In the genomic region with DNA sequence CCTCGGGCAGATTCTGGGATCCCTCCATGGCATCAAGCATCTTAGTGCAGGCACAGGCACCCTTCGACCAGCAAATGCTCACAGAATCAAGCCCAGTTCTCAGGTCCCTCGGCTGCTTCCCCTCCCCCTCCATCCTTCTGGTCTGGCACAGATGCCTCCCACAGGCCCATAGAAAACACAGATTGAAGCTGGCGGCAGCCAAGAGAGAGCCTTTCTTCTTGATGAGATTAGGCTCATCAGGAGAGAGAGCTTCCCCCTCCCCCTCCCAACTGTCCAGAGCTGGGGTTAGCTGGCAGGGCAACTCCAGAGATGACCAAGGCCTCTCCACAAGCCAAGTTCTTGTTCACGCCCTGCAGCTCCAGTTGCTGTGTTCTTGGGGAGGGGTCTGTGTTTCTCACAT, we compare ENCODE assay signal across 10 mouse cellular contexts. TPM values are rescaled to one million over a fixed set of nuclear protein-coding genes. Genes with fewer than 3 reads are reported as not detected.
DNase-seq lines count a peak whose midpoint lies in the region; ATAC-seq and TF ChIP-seq lines count a peak whose summit lies in the region.
"Had no signal": no experiment of that assay in that cellular context is flagged by ENCODE, and none has a peak within 500 bp of the region (broad histone marks: within the 10 kb centered on the region; RNA-seq: fewer than 3 reads in every experiment).

No protein-coding gene starts in this region.

- H3K9ac ChIP-seq in intestine, embryonic 15.5 days = no peak overlapping the region
- no peak overlapping the region for H3K9ac ChIP-seq in intestine, embryonic 16.5 days (ENCODE audit: low read depth, low read length)
- H3K9ac ChIP-seq in hindbrain, embryonic 14.5 days = no peak overlapping the region
- H3K9ac ChIP-seq in midbrain, postnatal 0 days (replicated peaks; ENCODE audit: low read length, poor library complexity, severe bottlenecking) = no peak overlapping the region

- DNase-seq in cerebellum, adult 2 months = peak; percentile 58 to 79
- peak; percentile 30 for DNase-seq in hindbrain, embryonic 14.5 days (ENCODE audit: low spot score)
- DNase-seq in midbrain, postnatal 0 days (ENCODE audit: low spot score) = peak; percentile 79
- DNase-seq in kidney, postnatal 25 days = no peak
- DNase-seq in heart, postnatal 25 days (ENCODE audit: low spot score) = no peak
- DNase-seq in thymus, postnatal 14 days = no peak
- DNase-seq: kidney, adult 8-10 months; lung, adult 18-20 months had no signal

- no peaks in the 10 kb centered on the region for H3K36me3 ChIP-seq in intestine, embryonic 15.5 days
- no peaks in the 10 kb centered on the region for H3K36me3 ChIP-seq in intestine, embryonic 16.5 days (ENCODE audit: control insufficient read depth, insufficient read depth, low read length)
- no peaks in the 10 kb centered on the region for H3K36me3 ChIP-seq in hindbrain, embryonic 14.5 days (replicated peaks; ENCODE audit: control insufficient read depth, insufficient read depth)
- H3K36me3 ChIP-seq in midbrain, postnatal 0 days (ENCODE audit: insufficient read depth, low read length) = peaks cover 15% of the 10 kb centered on the region; the same call in 1 of the 2 replicates

- H3K27ac ChIP-seq in intestine, embryonic 15.5 days = no peak overlapping the region
- no peak overlapping the region for H3K27ac ChIP-seq in intestine, embryonic 16.5 days (ENCODE audit: low read length)
- H3K27ac ChIP-seq in cerebellum, adult 2 months (ENCODE audit: insufficient read depth, low read length) = no peak overlapping the region
- H3K27ac ChIP-seq in hindbrain, embryonic 14.5 days = no peak overlapping the region
- H3K27ac ChIP-seq in midbrain, postnatal 0 days (ENCODE audit: low read depth, low read length) = no peak overlapping the region

- no peak overlapping the region for H3K4me2 ChIP-seq in intestine, embryonic 15.5 days (replicated peaks)
- no peak overlapping the region for H3K4me2 ChIP-seq in intestine, embryonic 16.5 days (ENCODE audit: low read depth, low read length)
- H3K4me2 ChIP-seq in hindbrain, embryonic 14.5 days (replicated peaks) = no peak overlapping the region
- no peak overlapping the region for H3K4me2 ChIP-seq in midbrain, postnatal 0 days (ENCODE audit: low read depth, low read length, poor library complexity, severe bottlenecking)

- no peak for TF ChIP-seq CTCF in cerebellum, adult 2 months (IDR thresholded peaks at IDR 0.05; ENCODE audit: borderline replicate concordance, insufficient read depth, low read depth, low read length)
- no peak for TF ChIP-seq CTCF in midbrain, postnatal 0 days (IDR thresholded peaks at IDR 0.05)

- ATAC-seq in intestine, embryonic 15.5 days = peak; percentile 29; the same call in 1 of the 2 replicates
- ATAC-seq in intestine, embryonic 16.5 days = no peak
- ATAC-seq in hindbrain, embryonic 14.5 days (ENCODE audit: low FRiP score) = no peak
- ATAC-seq in midbrain, postnatal 0 days (ENCODE audit: low FRiP score) = peak; percentile 38; the same call in 1 of the 2 replicates

- 48% methylated on average over 5 of the region's 5 CpGs for WGBS in intestine, embryonic 15.5 days
- 49% methylated on average over 5 of the region's 5 CpGs for WGBS in intestine, embryonic 16.5 days
- WGBS in cerebellum, adult 2 months = 8% methylated on average over 5 of the region's 5 CpGs
- 27% methylated on average over 5 of the region's 5 CpGs for WGBS in hindbrain, embryonic 14.5 days
- 16% methylated on average over 5 of the region's 5 CpGs for WGBS in midbrain, postnatal 0 days

- TF ChIP-seq POLR2A in cerebellum, adult 2 months (IDR thresholded peaks at IDR 0.05; ENCODE audit: borderline replicate concordance, insufficient read depth, low read length) = no peak

- no peak overlapping the region for H3K4me3 ChIP-seq in intestine, embryonic 15.5 days (replicated peaks)
- H3K4me3 ChIP-seq in intestine, embryonic 16.5 days (ENCODE audit: low read length) = no peak overlapping the region
- H3K4me3 ChIP-seq in cerebellum, adult 2 months (replicated peaks; ENCODE audit: insufficient read depth, low read depth, low read length) = no peak overlapping the region
- no peak overlapping the region for H3K4me3 ChIP-seq in hindbrain, embryonic 14.5 days (replicated peaks; ENCODE audit: low read length)
- H3K4me3 ChIP-seq in midbrain, postnatal 0 days (ENCODE audit: low read depth, low read length) = no peak overlapping the region

- H3K4me1 ChIP-seq in intestine, embryonic 15.5 days (replicated peaks) = peaks cover 11% of the 10 kb centered on the region
- peaks cover 21% of the 10 kb centered on the region for H3K4me1 ChIP-seq in intestine, embryonic 16.5 days (ENCODE audit: control insufficient read depth, insufficient read depth, low read length)
- peaks cover 34% of the 10 kb centered on the region for H3K4me1 ChIP-seq in cerebellum, adult 2 months (ENCODE audit: control insufficient read depth, insufficient read depth, low read length)
- H3K4me1 ChIP-seq in hindbrain, embryonic 14.5 days (replicated peaks; ENCODE audit: control insufficient read depth, insufficient read depth, low read length) = no peaks in the 10 kb centered on the region
- no peaks in the 10 kb centered on the region for H3K4me1 ChIP-seq in midbrain, postnatal 0 days (ENCODE audit: insufficient read depth, low read length)

- no peaks in the 10 kb centered on the region for H3K27me3 ChIP-seq in intestine, embryonic 15.5 days (replicated peaks)
- no peaks in the 10 kb centered on the region for H3K27me3 ChIP-seq in intestine, embryonic 16.5 days (replicated peaks; ENCODE audit: control insufficient read depth, insufficient read depth, low read length)
- H3K27me3 ChIP-seq in cerebellum, adult 2 months (ENCODE audit: control insufficient read depth, insufficient read depth, low read length) = no peaks in the 10 kb centered on the region
- no peaks in the 10 kb centered on the region for H3K27me3 ChIP-seq in hindbrain, embryonic 14.5 days (ENCODE audit: control insufficient read depth, insufficient read depth, low read length)
- no peaks in the 10 kb centered on the region for H3K27me3 ChIP-seq in midbrain, postnatal 0 days (ENCODE audit: insufficient read depth, low read length)

- intact Hi-C loops in heart, postnatal 25 days (cut with DNase I) = no loop called here

- H3K9me3 ChIP-seq in intestine, embryonic 15.5 days = no peaks in the 10 kb centered on the region
- no peaks in the 10 kb centered on the region for H3K9me3 ChIP-seq in intestine, embryonic 16.5 days (ENCODE audit: control insufficient read depth, low read length)
- H3K9me3 ChIP-seq in hindbrain, embryonic 14.5 days (ENCODE audit: control insufficient read depth, low read length) = peaks cover 5% of the 10 kb centered on the region; the same call in 1 of the 2 replicates
- H3K9me3 ChIP-seq in midbrain, postnatal 0 days (ENCODE audit: low read length) = no peaks in the 10 kb centered on the region

RNA-seq across cellular contexts. Expression of a gene that starts 32.3 kb away (rescaled TPM):
- 66.0 and 68.3 TPM in 2 replicates for polyA plus RNA-seq in intestine, embryonic 15.5 days (2015; fragmentation: Nextera tagmentation; extraction: Ambion mirVana)
- polyA plus RNA-seq in intestine, embryonic 16.5 days (2015; fragmentation: Nextera tagmentation; extraction: Ambion mirVana) = 99.8 and 112 TPM in 2 replicates
- polyA plus RNA-seq in cerebellum, adult 2 months (2012; rRNA removed) = 26.6 and 28.8 TPM in 2 replicates
- 7.0 and 8.1 TPM in 2 replicates for polyA plus RNA-seq in hindbrain, embryonic 14.5 days (2014; fragmentation: Nextera tagmentation; extraction: Ambion mirVana)
- total RNA-seq in midbrain, postnatal 0 days (2014; rRNA removed) = 24.4 and 33.2 TPM in 2 replicates
- 7.0 and 7.8 TPM in 2 replicates for polyA plus RNA-seq in midbrain, postnatal 0 days (2015; fragmentation: Nextera tagmentation; extraction: Ambion mirVana)
- under 1 TPM; 0.18 to 0.45 TPM for total RNA-seq in heart, postnatal 25 days (2021)

RNA-seq across cellular contexts. Expression of a gene that starts 33.7 kb away (rescaled TPM):
- 11.4 and 12.6 TPM in 2 replicates for polyA plus RNA-seq in intestine, embryonic 15.5 days (2015; fragmentation: Nextera tagmentation; extraction: Ambion mirVana)
- 14.8 and 15.2 TPM in 2 replicates for polyA plus RNA-seq in intestine, embryonic 16.5 days (2015; fragmentation: Nextera tagmentation; extraction: Ambion mirVana)
- polyA plus RNA-seq in cerebellum, adult 2 months (2012; rRNA removed) = 0.69 and 1.1 TPM in 2 replicates
- polyA plus RNA-seq in hindbrain, embryonic 14.5 days (2014; fragmentation: Nextera tagmentation; extraction: Ambion mirVana) = 1.7 and 2.2 TPM in 2 replicates
- total RNA-seq in midbrain, postnatal 0 days (2014; rRNA removed) = 0.47 and 1.8 TPM in 2 replicates
- polyA plus RNA-seq in midbrain, postnatal 0 days (2015; fragmentation: Nextera tagmentation; extraction: Ambion mirVana) = 0.75 and 1.4 TPM in 2 replicates
- total RNA-seq in heart, postnatal 25 days (2021) = 1 to 10 TPM; 1.7 to 1.9 TPM

Comparison
In these comparisons a context has a peak if more than half of its experiments do, and no peak if none do; other contexts are left out.
1. ATAC-seq: peak in intestine, embryonic 15.5 days (single experiment) and midbrain, postnatal 0 days (single experiment); none in intestine, embryonic 16.5 days (single experiment) and hindbrain, embryonic 14.5 days (single experiment).
2. DNase-seq: peak in cerebellum, adult 2 months (2 of 2), hindbrain, embryonic 14.5 days (single experiment) and midbrain, postnatal 0 days (single experiment); none in kidney, postnatal 25 days (0 of 2), heart, postnatal 25 days (single experiment) and thymus, postnatal 14 days (single experiment).